Mouse (Mus musculus) spleen, postnatal 36 days (tissue): ENCODE measurements around the gene Taf4.

Source experiments
- DNase-seq, 2 experiments: peaks; one replicate each; pipeline ENCODE4 v3.0.0; 2022; ENCODE audit warnings: low spot score in 2 of 2, mixed read lengths in 1 of 2

Taf4 gene

GRCm38 (mm10) chr2:179982715-179983114, 6.3 kb upstream of the Taf4 start:
- no peak for DNase-seq

- no peak for DNase-seq
Observed at GRCm38 (mm10) chr2:179980616-179981015, 4.2 kb upstream of the Taf4 start.

- DNase-seq = no peak
Observed at GRCm38 (mm10) chr2:179979836-179980235, 3.4 kb upstream of the Taf4 start.

DNA sequence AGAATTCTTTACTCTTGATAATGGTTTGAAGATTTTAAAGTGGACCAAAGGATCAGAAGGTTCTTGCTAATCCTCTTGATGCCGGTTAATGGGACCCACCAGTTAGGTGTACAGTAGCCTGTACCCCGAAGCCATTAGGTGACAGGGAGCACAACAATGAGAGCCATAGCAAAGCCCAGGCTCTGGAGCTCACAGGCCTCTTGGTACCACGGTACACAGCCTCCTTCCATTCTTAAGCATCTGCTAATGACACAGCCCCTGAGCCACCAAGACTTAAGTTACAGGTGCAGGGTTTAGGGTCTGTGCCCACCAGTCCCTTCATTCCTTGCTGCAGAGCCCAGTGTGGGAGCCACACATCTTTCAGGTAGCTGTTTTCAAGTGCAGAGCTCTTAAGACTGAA, 1.8 kb upstream of the Taf4 start:
- DNase-seq = no peak

DNA sequence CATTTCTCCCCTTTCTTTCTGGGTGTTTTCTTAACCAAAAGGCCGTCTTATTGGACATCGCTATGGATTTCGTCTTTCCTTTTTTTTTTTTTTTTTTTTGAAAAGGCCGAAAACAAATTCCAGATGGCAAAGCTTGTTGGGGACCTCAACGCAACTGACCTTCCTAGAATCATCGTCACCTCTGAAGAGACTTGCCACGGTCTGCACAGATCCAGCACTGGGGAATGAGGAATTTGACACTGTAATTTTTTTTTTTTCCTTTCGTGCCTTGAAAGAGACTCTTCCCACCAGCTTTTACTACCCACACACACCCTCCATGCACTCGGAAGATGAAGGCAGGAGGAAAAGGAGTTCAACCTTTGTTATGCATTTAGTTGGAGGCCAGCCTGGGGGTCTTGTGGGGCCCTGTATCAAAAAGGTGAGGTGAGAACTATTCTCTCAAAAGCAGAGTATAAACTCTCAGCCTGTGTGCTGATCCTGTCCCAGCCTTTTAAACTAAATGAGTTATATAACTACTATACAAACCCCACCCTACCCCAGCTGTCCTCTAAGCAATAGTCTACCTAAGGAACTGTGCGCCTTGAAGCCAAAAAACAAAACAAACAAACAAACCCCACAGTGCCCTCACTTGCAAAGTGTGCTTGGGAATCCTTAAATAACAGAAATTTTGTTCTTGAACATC, 1.0 kb upstream of the Taf4 start:
- DNase-seq = no peak

DNA sequence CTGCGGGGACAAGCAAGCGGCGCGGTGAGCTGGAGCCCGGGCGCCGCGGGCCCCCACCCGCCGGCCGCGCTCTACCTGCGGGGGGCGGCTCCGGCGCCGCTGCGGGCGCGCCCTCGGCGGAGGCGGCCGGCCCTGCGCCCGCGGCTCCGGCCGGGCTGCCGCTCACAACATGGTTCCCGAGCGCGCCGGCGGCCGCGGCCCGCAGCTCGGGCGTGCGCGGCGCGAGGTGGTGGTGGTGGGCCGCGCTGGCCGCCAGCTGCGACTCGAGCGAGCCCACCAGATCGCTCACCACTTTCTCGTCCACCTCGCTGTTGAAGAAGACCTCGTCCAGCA, 185 bp downstream of the Taf4 start:
- DNase-seq = no peak

DNA sequence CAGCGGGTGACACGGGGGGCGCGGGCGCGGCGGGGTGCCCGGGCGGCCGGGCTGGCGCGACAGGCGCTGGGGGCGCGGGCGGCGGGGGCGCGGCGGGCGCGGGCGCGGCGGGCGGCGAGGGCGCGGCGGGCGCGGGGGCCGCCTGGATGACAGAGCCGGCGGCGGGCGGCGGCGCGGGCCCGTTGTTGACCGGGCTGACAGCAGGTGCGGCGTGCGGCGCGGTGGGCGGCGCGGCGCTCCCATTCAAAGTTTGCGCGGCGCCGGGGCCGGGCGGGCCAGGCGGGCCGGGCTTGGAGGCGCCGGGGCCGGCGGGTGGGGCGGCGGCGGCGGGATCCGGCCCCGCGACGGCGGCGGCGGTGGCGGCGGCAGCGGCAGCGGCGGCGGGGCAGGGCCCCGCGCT, 595 bp downstream of the Taf4 start:
- no peak for DNase-seq

DNA sequence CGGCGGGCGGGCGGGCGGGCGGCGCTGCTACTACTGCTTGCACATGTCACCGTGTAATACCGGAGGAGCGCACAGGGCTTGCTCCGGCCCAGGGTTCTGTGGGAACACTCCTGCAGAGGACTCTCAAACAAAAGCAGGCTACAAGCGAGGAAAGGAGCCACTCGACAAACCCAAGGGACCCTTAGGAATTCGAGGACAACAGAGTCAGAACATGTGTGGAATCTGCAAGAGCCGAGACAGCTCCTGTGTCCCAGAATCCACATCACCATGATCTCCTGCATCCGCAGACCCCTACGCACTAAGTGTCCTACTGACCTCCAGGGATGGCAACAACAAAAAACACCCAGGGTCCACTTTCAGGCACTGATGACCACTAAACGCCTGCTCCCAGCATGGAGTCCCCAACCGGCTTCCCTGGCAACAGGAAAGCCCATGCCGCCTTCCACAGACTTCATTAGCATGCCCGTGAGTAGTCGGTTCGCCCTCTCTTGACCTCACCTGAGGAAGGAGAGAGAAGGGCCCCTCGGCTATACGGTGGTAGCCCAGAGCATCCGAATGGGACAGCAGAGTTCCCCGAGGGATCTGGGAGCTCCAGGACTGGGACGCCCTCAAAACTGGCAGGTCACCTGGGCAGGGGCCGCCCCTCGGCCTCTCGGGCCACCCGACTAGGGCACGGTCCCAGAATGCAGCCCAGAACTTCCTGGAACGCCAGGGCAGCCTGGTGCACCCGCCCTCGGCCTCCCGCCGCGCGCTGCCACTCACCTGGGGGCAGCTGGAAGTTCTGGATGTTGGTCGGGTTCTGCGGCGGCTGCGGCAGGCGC, 1.6 kb downstream of the Taf4 start:
- peak in 1 of 2 experiments; percentile 23 for DNase-seq

GRCm38 (mm10) chr2:179973871-179974628, 2.4 kb downstream of the Taf4 start:
- DNase-seq = no peak

DNA sequence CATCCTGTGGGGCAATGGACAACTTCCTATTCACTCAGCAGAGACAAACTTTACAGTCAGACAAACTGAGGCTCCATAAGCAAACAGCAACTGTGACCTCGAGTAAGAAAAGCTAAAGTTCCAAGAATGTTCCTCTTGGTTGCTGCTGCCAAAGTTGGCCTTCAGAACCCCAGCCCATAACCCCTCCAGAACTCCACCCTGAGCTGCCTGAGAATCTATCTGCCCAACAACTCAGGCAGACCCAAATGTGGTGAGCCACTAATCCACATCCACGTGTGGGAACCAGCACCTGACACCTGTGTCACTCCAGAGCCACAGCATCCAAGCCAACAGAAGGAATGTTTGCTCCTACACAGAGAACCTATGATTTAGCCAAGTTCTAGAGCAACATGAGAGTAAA, 4.0 kb downstream of the Taf4 start:
- DNase-seq = no peak

- DNase-seq = no peak
Observed at GRCm38 (mm10) chr2:179971891-179972290, 4.6 kb downstream of the Taf4 start.

DNA sequence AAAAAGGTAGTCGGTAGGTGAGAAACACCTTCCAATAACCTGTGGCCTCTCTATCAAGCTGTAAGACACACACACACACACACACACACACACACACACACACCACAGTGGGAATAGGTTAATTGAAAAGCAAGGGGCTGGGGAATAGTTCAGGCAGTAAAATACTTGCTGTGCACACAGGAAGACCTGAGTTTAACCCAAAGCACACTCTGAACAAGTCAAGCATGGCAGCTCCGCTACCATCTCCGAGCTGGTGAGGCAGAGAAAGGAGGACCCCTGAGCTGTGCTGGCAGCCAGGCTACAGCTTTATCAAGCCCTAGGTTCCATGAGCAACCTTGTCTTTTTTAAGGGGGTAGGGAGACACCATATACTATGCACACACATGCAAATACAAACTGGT, 7.3 kb downstream of the Taf4 start:
- DNase-seq = no peak

DNA sequence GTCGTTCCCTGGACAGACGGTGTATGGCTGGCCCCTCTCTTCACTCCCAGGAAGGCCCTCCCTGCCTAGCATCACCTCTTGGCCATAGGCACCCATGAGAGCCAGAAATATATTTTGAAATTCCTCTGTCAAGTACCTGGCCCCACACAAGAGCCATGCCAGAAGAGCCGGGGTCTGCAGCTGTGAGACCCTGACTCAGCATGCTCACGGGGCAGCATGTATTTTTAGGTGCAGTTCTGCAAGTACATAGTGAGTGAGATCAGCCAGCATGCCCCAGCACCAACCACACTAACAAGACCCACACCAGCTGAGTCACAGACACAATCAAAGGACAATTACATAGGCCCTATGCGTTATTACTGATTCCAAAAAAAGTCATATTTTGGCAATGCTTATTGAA, 8.8 kb downstream of the Taf4 start:
- DNase-seq = no peak

GRCm38 (mm10) chr2:179961420-179961819, 15.0 kb downstream of the Taf4 start:
- DNase-seq = no peak

DNA sequence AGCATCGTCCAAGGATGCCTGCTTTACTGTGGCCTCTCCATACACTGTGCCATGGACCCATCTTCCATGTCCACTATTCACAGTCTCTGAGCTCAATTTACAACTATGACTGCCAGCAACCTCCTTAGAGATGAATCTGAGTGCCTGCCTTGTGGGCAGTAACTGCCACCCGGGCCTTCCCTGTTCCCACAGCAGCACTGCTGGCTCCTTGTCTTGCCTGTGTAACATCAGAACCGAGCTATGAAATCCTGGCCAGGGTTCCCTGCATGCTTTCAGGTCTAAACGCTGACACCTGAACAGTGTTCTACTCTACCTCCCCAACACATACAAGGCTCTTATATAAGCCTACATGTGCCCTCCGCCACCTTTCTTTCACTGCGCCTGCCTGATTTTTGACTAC, 16.1 kb downstream of the Taf4 start:
- no peak for DNase-seq

GRCm38 (mm10) chr2:179959391-179959790, 17.1 kb downstream of the Taf4 start:
- no peak for DNase-seq

GRCm38 (mm10) chr2:179951542-179952524, 24.6 kb downstream of the Taf4 start:
- DNase-seq = no peak

DNA sequence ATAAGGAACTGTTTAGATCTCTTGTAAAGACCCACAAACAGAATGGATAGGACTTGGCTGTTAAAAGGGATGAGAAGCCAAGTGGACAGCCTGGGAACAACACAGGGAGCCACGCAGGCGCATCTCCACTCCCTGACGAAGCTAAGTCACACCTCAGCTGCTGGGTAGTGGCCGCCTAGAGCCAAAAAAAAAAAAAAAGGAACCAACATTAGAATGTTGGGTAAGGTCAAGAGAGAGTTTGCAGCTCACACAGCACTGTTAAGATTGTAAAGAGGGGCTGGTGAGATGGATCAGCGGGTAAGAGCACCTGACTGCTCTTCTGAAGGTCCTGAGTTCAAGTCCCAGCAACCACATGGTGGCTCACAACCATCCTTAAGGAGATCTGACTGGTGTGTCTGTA, 27.6 kb downstream of the Taf4 start:
- no peak for DNase-seq

DNA sequence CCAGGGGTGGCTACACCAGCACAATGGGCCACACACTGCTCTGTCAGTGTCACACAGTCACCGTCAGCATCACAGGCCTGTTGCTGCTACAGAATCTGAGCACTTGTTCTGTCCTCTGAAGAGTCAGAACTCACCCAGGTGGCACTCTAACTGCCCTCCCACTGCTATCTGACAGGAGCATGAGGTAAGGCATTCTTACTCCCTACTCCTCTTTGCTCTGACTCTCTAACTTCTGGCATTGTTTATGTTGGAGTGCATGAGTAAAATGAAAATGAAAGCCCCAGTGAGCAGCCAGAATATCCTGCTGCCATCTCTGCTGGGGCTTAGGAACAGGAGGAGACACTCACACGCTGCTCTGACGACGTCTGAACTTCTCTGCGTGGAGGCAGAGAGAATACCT, 28.8 kb downstream of the Taf4 start:
- DNase-seq = no peak

DNA sequence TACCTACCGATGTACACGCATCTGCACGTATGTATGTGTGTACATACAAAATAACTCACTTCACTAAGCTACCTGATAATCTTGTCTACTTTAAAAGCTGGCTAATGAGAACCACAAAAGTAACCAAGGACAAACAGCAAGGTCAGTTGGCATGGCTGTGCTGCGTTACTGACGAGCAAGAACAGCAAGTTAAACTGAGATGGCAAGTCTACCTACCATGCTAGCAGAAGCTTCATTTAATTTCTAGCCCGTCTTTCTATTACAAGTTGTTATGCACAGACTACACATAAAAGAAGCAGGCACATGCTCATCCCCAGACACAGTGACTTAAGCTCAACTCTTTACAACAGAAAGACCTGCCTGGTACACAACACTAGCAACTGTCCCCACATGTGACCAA, 29.9 kb downstream of the Taf4 start:
- no peak for DNase-seq

DNA sequence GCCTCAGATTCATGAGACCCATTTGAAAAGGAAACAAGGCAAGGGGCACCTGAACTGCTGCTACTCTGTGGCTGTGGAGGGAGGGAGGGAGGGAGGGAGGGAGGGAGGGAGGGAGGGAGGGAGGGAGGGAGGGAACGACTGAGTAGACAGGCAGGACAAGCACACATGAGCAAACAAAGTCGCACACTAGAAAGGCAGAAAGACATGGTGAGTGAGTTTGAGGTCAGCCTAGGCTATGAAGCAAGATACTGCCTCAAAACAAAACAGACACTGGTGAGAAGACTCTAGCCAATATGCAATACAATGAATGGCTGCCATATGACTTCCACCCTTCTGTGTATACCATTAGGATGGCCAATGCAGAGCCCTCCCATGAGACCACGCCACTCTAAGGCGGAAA, 31.4 kb downstream of the Taf4 start:
- DNase-seq = no peak

- DNase-seq = no peak
Observed at GRCm38 (mm10) chr2:179941696-179942095, 34.8 kb downstream of the Taf4 start.
